Mouse (Mus musculus): Measurements from ENCODE around the gene Psmd14. TPM values are rescaled to one million over a fixed set of nuclear protein-coding genes. Genes with fewer than 3 reads are reported as not detected.

Gene Psmd14
- polyA plus RNA-seq, 1 experiment from 2014 or later, result 94.3 TPM

DNA sequence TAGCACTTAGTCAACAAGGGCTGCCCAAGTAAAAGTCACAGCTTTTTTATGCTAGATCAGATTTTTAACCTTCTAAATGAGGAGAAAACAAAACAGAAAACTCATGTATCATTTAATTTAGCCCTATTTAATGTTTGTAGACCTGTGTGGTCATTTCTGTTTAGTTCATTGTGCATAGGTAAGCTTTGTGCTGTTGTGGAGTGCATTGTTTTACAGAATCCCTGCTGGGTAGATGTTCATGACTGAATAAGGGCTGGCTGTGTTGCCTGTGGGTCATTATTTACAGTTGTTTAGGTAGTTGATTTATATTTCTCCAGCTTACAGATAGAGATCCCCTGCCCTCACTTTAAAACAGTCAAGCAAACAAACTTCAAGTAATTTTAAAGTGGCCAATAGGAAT, 40.9 kb downstream of the Psmd14 start:
- DNase-seq (ENCODE audit: low spot score) (no peak), ATAC-seq (no peak)
- Histone ChIP-seq H3K4me2 (replicated peaks; ENCODE audit: low read depth, low read length) (no peak overlapping the region), H3K9me3 (ENCODE audit: low read length) (no peaks in the 10 kb centered on the region), H3K36me3 (ENCODE audit: insufficient read depth, low read length) (no peaks in the 10 kb centered on the region), H3K27ac (ENCODE audit: low read length) (no peak overlapping the region), H3K9ac (replicated peaks; ENCODE audit: low read depth) (no peak overlapping the region), H3K4me1 (ENCODE audit: insufficient read depth, low read depth, low read length) (no peaks in the 10 kb centered on the region), H3K27me3 (replicated peaks; ENCODE audit: insufficient read depth, low read length) (no peaks in the 10 kb centered on the region), H3K4me3 (ENCODE audit: low read depth, low read length) (no peak overlapping the region)
- no peak for TF ChIP-seq CTCF (IDR thresholded peaks at IDR 0.05)
- TF ChIP-seq EP300 (IDR thresholded peaks at IDR 0.05), result no peak

DNA sequence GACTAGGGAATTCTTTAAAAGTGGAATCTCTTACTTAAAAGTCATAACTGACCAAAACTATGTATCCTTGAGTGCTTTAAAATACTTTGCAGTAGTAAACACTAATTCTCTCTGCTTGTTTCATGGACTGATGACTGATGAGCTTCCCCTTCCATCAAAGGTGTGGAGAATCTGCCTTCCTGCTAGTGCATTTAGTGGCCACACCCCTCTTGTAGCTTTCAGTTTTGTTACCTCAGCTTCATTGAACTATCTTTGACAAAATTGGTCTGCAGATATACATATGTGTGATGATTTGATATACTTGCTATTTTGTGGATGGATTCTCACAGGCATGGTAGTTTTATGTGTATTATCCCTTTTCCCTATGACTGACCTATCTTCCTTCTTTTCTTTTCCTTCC, 43.5 kb downstream of the Psmd14 start:
- H3K9me3 ChIP-seq (ENCODE audit: low read length), result no peaks in the 10 kb centered on the region
- no peak for ATAC-seq
- no peak overlapping the region for H3K4me3 ChIP-seq (ENCODE audit: low read depth, low read length)
- H3K4me1 ChIP-seq (ENCODE audit: insufficient read depth, low read depth, low read length), result no peaks in the 10 kb centered on the region
- no peak overlapping the region for H3K9ac ChIP-seq (replicated peaks; ENCODE audit: low read depth)
- TF ChIP-seq EP300 (IDR thresholded peaks at IDR 0.05) (no peak), CTCF (IDR thresholded peaks at IDR 0.05) (no peak)
- H3K27me3 ChIP-seq (replicated peaks; ENCODE audit: insufficient read depth, low read length), result no peaks in the 10 kb centered on the region
- H3K36me3 ChIP-seq (ENCODE audit: insufficient read depth, low read length), result no peaks in the 10 kb centered on the region
- H3K27ac ChIP-seq (ENCODE audit: low read length), result no peak overlapping the region
- no peak overlapping the region for H3K4me2 ChIP-seq (replicated peaks; ENCODE audit: low read depth, low read length)
- no peak for DNase-seq (ENCODE audit: low spot score)

GRCm38 (mm10) chr2:61759234-61759855, 47.9 kb downstream of the Psmd14 start:
- TF ChIP-seq EP300 (IDR thresholded peaks at IDR 0.05) (no peak), CTCF (IDR thresholded peaks at IDR 0.05) (no peak)
- H3K9ac ChIP-seq (replicated peaks; ENCODE audit: low read depth), result no peak overlapping the region
- H3K4me2 ChIP-seq (replicated peaks; ENCODE audit: low read depth, low read length), result no peak overlapping the region
- no peak for ATAC-seq
- H3K9me3 ChIP-seq (ENCODE audit: low read length), result no peaks in the 10 kb centered on the region
- 74% methylated on average over 5 of the region's 5 CpGs for WGBS
- no peak overlapping the region for H3K4me3 ChIP-seq (ENCODE audit: low read depth, low read length)
- no peaks in the 10 kb centered on the region for H3K4me1 ChIP-seq (ENCODE audit: insufficient read depth, low read depth, low read length)
- H3K27ac ChIP-seq (ENCODE audit: low read length), result no peak overlapping the region
- no peak for DNase-seq (ENCODE audit: low spot score)
- no peaks in the 10 kb centered on the region for H3K36me3 ChIP-seq (ENCODE audit: insufficient read depth, low read length)
- no peaks in the 10 kb centered on the region for H3K27me3 ChIP-seq (replicated peaks; ENCODE audit: insufficient read depth, low read length)

GRCm38 (mm10) chr2:61760044-61760443, 48.5 kb downstream of the Psmd14 start:
- no peaks in the 10 kb centered on the region for H3K36me3 ChIP-seq (ENCODE audit: insufficient read depth, low read length)
- no peak overlapping the region for H3K4me2 ChIP-seq (replicated peaks; ENCODE audit: low read depth, low read length)
- H3K4me1 ChIP-seq (ENCODE audit: insufficient read depth, low read depth, low read length), result no peaks in the 10 kb centered on the region
- H3K9me3 ChIP-seq (ENCODE audit: low read length), result no peaks in the 10 kb centered on the region
- no peaks in the 10 kb centered on the region for H3K27me3 ChIP-seq (replicated peaks; ENCODE audit: insufficient read depth, low read length)
- no peak overlapping the region for H3K9ac ChIP-seq (replicated peaks; ENCODE audit: low read depth)
- 82% methylated on average over 3 of the region's 3 CpGs for WGBS
- no peak for TF ChIP-seq CTCF (IDR thresholded peaks at IDR 0.05)
- no peak for TF ChIP-seq EP300 (IDR thresholded peaks at IDR 0.05)
- no peak for ATAC-seq
- no peak for DNase-seq (ENCODE audit: low spot score)
- no peak overlapping the region for H3K4me3 ChIP-seq (ENCODE audit: low read depth, low read length)
- no peak overlapping the region for H3K27ac ChIP-seq (ENCODE audit: low read length)

- Histone ChIP-seq H3K27ac (ENCODE audit: low read length) (no peak overlapping the region), H3K4me3 (ENCODE audit: low read depth, low read length) (no peak overlapping the region), H3K36me3 (ENCODE audit: insufficient read depth, low read length) (no peaks in the 10 kb centered on the region), H3K4me1 (ENCODE audit: insufficient read depth, low read depth, low read length) (no peaks in the 10 kb centered on the region), H3K27me3 (replicated peaks; ENCODE audit: insufficient read depth, low read length) (no peaks in the 10 kb centered on the region), H3K9ac (replicated peaks; ENCODE audit: low read depth) (no peak overlapping the region), H3K4me2 (replicated peaks; ENCODE audit: low read depth, low read length) (no peak overlapping the region), H3K9me3 (ENCODE audit: low read length) (no peaks in the 10 kb centered on the region)
- TF ChIP-seq CTCF (IDR thresholded peaks at IDR 0.05) (no peak), EP300 (IDR thresholded peaks at IDR 0.05) (no peak)
- 74% methylated on average over 6 of the region's 6 CpGs for WGBS
- ATAC-seq, result no peak
- DNase-seq (ENCODE audit: low spot score), result no peak
These were observed 53.1 kb downstream of the Psmd14 start for GRCm38 (mm10) chr2:61764470-61765105.

- no peak for ATAC-seq
- Histone ChIP-seq H3K27me3 (replicated peaks; ENCODE audit: insufficient read depth, low read length) (no peaks in the 10 kb centered on the region), H3K9ac (replicated peaks; ENCODE audit: low read depth) (no peak overlapping the region), H3K9me3 (ENCODE audit: low read length) (no peaks in the 10 kb centered on the region), H3K36me3 (ENCODE audit: insufficient read depth, low read length) (no peaks in the 10 kb centered on the region), H3K4me2 (replicated peaks; ENCODE audit: low read depth, low read length) (no peak overlapping the region), H3K27ac (ENCODE audit: low read length) (no peak overlapping the region), H3K4me1 (ENCODE audit: insufficient read depth, low read depth, low read length) (no peaks in the 10 kb centered on the region), H3K4me3 (ENCODE audit: low read depth, low read length) (no peak overlapping the region)
- WGBS, result 80% methylated on average over 4 of the region's 4 CpGs
- TF ChIP-seq CTCF (IDR thresholded peaks at IDR 0.05) (no peak), EP300 (IDR thresholded peaks at IDR 0.05) (no peak)
- no peak for DNase-seq (ENCODE audit: low spot score)
These were observed 54.0 kb downstream of the Psmd14 start for GRCm38 (mm10) chr2:61765526-61765925.

Measured in lung, postnatal 0 days (tissue).